16 mouse cellular contexts compared by ENCODE assay signal in genomic region chr2:91355767-91356166, GRCm38 (mm10).
"Had no signal": no experiment of that assay in that cellular context is flagged by ENCODE, and none has a peak within 500 bp of the region (broad histone marks: within the 10 kb centered on the region; RNA-seq: fewer than 3 reads in every experiment).

No protein-coding gene starts in this region.

- H3K4me3 ChIP-seq: limb, embryonic 10.5 days; limb, embryonic 13.5 days; liver, embryonic 13.5 days; megakaryocyte, embryonic 14.5 days; midbrain, embryonic 10.5 days; midbrain, embryonic 13.5 days had no signal

- H3K4me1 ChIP-seq: limb, embryonic 10.5 days had no signal

- H3K4me2 ChIP-seq: limb, embryonic 13.5 days; midbrain, embryonic 13.5 days had no signal

- H3K9me3 ChIP-seq: limb, embryonic 10.5 days; limb, embryonic 13.5 days; liver, embryonic 13.5 days; megakaryocyte, embryonic 14.5 days; midbrain, embryonic 10.5 days; midbrain, embryonic 13.5 days had no signal

- H3K27me3 ChIP-seq: limb, embryonic 13.5 days; liver, embryonic 13.5 days; midbrain, embryonic 13.5 days had no signal

- H3K36me3 ChIP-seq: limb, embryonic 10.5 days; limb, embryonic 13.5 days; liver, embryonic 13.5 days; midbrain, embryonic 10.5 days; midbrain, embryonic 13.5 days had no signal

- H3K27ac ChIP-seq: hindbrain, postnatal 0 days; kidney, postnatal 0 days; limb, embryonic 10.5 days; limb, embryonic 13.5 days; liver, embryonic 13.5 days; midbrain, embryonic 10.5 days; midbrain, embryonic 13.5 days had no signal

- DNase-seq: kidney, adult 18-20 months; kidney, adult 9 months; kidney, postnatal 25 days; layer of hippocampus, postnatal 36 days; thymus, adult 18-20 months; thymus, postnatal 4 days had no signal

- H3K9ac ChIP-seq: limb, embryonic 13.5 days; midbrain, embryonic 13.5 days had no signal

- ATAC-seq: hindbrain, postnatal 0 days; inflammation-experienced regulatory T-cells, adult 6 months; midbrain, embryonic 13.5 days; midbrain, embryonic 16.5 days had no signal
